Mouse (Mus musculus) midbrain, postnatal 0 days (tissue): ENCODE data around the gene Arhgap20. TPM values are rescaled to one million over a fixed set of nuclear protein-coding genes. Genes with fewer than 3 reads are reported as not detected.
A peak's percentile ranks its signal among the peaks of the same experiment; 100 is the strongest.

Experiments
- ATAC-seq: fragments of 200-750 bp; cut with Nextera tagmentation; 2 replicates; pipeline ENCODE4 v1.8.0; 2017; ENCODE audit warnings: moderate number of reproducible peaks, mild to moderate bottlenecking, moderate TSS enrichment, moderate library complexity; ENCODE audit not compliant: low FRiP score
- DNase-seq: peaks from one replicate; pipeline ENCODE4 v3.0.0-alpha.2; 2015; ENCODE audit warnings: low spot score
- H3K27ac ChIP-seq: fragments of 300-500 bp; sonication (generic); 2 replicates; pipeline ENCODE4 v1.5.1; 2014; ENCODE audit warnings: low read depth, mild to moderate bottlenecking, low read length, mixed read lengths
- H3K27me3 ChIP-seq: fragments of 300-500 bp; sonication (generic); 2 replicates; pipeline ENCODE4 v1.6.1; 2014; ENCODE audit warnings: low read length, control low read depth, mixed read lengths; ENCODE audit not compliant: insufficient read depth
- H3K36me3 ChIP-seq: fragments of 300-500 bp; sonication (generic); 2 replicates; pipeline ENCODE4 v1.6.1; 2014; ENCODE audit warnings: low read length, control low read depth, mixed read lengths; ENCODE audit not compliant: insufficient read depth
- H3K4me1 ChIP-seq: fragments of 300-500 bp; sonication (generic); 2 replicates; pipeline ENCODE4 v1.6.1; 2014; ENCODE audit warnings: mild to moderate bottlenecking, control low read depth, antibody characterized with exemption, low read length, mixed read lengths; ENCODE audit not compliant: insufficient read depth
- H3K4me2 ChIP-seq: fragments of 300-500 bp; sonication (generic); 2 replicates; pipeline ENCODE4 v1.6.1; 2014; ENCODE audit warnings: low read depth, mild to moderate bottlenecking, low read length, mixed read lengths; ENCODE audit not compliant: poor library complexity, severe bottlenecking
- H3K4me3 ChIP-seq: fragments of 300-500 bp; sonication (generic); 2 replicates; pipeline ENCODE4 v1.5.1; 2014; ENCODE audit warnings: low read depth, mild to moderate bottlenecking, low read length, moderate library complexity
- H3K9ac ChIP-seq: fragments of 300-500 bp; sonication (generic); replicated peaks from 2 replicates; pipeline ENCODE4 v1.6.1; 2014; ENCODE audit warnings: mild to moderate bottlenecking, low read length, moderate library complexity, mixed read lengths; ENCODE audit not compliant: poor library complexity, severe bottlenecking
- H3K9me3 ChIP-seq: fragments of 300-500 bp; sonication (generic); 2 replicates; pipeline ENCODE4 v1.6.1; 2016; ENCODE audit warnings: low read length, control low read depth
- CTCF ChIP-seq: IDR thresholded peaks from 2 replicates; pipeline ENCODE4 v1.5.1; 2016; ENCODE audit warnings: antibody characterized with exemption, mild to moderate bottlenecking
- WGBS: fragments of 180-500 bp; shearing (Covaris S2); extraction: QIAGEN DNeasy Blood & Tissue Kit; methylation state at CpG from one replicate; pipeline ENCODE4 v1.1.7; 2014; 5-methylcytosine and 5-hydroxymethylcytosine counted together
- polyA plus RNA-seq: library from polyadenylated mRNA; unstranded; fragments of >200 nt; fragmentation: Nextera tagmentation; extraction: Ambion mirVana; gene quantifications from 2 replicates; pipeline ENCODE4 v1.2.1, GENCODE M21; 2015
- total RNA-seq: library from RNA; depleted of rRNA; stranded (reverse); fragments of >200 nt; gene quantifications from 2 replicates; pipeline ENCODE4 v1.2.3, GENCODE M21; 2014; rRNA removed

Arhgap20 gene
- total RNA-seq: 36.1 and 38.6 TPM in 2 replicates
- 21.0 and 28.2 TPM in 2 replicates for polyA plus RNA-seq

DNA sequence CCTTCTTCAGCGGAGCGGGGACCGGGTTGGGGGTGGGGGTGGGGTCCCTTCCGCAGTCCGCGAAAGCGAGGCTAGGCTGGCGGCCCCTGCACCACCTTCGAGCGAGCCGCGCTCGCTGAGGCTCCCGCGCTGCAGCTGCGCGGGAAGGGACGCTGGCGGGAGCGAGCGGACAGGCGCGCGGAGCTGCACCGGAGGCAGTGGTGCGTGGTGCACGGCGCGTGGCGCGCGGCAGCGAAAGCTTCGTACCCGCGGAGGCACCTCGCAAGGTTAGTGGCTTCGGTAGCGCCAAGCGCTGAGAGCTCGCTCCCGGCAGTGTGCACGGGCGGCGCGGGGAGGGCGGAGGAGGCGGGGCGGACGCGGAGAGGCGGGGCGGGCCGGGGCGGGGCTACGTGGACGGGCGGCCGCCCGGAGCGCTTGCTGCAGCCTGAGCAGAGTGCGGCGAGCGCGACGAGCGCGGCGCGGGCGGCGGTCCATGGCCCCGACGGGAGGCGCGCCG lies at the start of gene Arhgap20:
Gene Arhgap20, plus strand, starts transcription at position 417 of the 496 bp plus-strand sequence.
- Histone ChIP-seq H3K9ac (peak within 1 kb of the TSS; percentile 97), H3K9me3 (no peaks in the 10 kb centered on the region), H3K27ac (peak within 1 kb of the TSS; percentile 96), H3K4me2 (peak within 1 kb of the TSS; percentile 67), H3K4me3 (peak within 1 kb of the TSS; percentile 93), H3K4me1 (peaks cover 4% of the 10 kb centered on the region; the same call in 1 of the 2 replicates), H3K36me3 (no peaks in the 10 kb centered on the region), H3K27me3 (no peaks in the 10 kb centered on the region)
- TF ChIP-seq CTCF: no peak
- peak; percentile 92 for ATAC-seq
- peak; percentile 92 for DNase-seq
- under 1% methylated on average over 59 of the region's 77 CpGs for WGBS

DNA sequence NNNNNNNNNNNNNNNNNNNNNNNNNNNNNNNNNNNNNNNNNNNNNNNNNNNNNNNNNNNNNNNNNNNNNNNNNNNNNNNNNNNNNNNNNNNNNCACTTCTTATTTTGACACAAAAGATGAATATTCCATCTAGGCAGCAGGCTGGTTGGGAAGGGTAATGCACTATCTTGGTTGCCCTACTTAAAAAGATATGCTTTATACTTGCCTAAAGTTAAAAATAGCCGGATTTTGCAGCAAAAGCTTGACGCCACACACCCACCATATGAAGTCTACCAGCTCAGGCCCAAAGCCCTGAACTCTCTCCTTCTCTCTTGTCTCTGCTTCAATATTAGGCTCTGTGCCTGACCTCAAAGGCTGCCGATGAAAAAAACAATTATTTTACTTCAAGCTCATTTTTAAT lies 46.3 kb upstream of the Arhgap20 start:
- ATAC-seq: no peak
- Histone ChIP-seq H3K4me1 (no peaks in the 10 kb centered on the region), H3K36me3 (no peaks in the 10 kb centered on the region), H3K4me3 (no peak overlapping the region), H3K4me2 (no peak overlapping the region), H3K9me3 (no peaks in the 10 kb centered on the region), H3K27ac (no peak overlapping the region), H3K27me3 (no peaks in the 10 kb centered on the region), H3K9ac (no peak overlapping the region)
- DNase-seq: no peak
- 92% methylated on average over 3 of the region's 3 CpGs for WGBS
- TF ChIP-seq CTCF: no peak

DNA sequence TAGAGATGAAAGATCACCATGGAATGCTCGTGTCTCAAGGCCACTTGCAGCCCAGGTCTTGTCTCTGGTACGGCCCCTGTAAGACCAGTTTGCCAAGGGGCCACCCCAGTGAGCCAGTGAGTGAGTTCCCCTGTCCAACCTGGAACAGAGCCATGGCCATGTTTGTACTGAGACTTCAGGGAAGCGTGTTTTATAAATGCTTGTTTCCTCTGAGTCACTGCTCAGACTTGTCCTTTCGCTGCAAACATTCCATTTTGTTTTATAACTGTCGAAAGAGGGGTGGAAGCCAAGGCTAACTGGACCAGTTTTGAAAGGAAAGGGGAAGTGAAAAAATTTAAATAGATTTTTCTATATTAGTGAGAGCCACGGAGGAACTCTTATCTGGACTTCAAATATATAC lies 37.2 kb upstream of the Arhgap20 start:
- Histone ChIP-seq H3K9ac (no peak overlapping the region), H3K27ac (no peak overlapping the region), H3K27me3 (no peaks in the 10 kb centered on the region), H3K9me3 (no peaks in the 10 kb centered on the region), H3K4me3 (no peak overlapping the region), H3K4me1 (no peaks in the 10 kb centered on the region), H3K4me2 (no peak overlapping the region), H3K36me3 (no peaks in the 10 kb centered on the region)
- DNase-seq (no peak), ATAC-seq (no peak)
- no peak for TF ChIP-seq CTCF
- 65% methylated on average over 6 of the region's 6 CpGs for WGBS

DNA sequence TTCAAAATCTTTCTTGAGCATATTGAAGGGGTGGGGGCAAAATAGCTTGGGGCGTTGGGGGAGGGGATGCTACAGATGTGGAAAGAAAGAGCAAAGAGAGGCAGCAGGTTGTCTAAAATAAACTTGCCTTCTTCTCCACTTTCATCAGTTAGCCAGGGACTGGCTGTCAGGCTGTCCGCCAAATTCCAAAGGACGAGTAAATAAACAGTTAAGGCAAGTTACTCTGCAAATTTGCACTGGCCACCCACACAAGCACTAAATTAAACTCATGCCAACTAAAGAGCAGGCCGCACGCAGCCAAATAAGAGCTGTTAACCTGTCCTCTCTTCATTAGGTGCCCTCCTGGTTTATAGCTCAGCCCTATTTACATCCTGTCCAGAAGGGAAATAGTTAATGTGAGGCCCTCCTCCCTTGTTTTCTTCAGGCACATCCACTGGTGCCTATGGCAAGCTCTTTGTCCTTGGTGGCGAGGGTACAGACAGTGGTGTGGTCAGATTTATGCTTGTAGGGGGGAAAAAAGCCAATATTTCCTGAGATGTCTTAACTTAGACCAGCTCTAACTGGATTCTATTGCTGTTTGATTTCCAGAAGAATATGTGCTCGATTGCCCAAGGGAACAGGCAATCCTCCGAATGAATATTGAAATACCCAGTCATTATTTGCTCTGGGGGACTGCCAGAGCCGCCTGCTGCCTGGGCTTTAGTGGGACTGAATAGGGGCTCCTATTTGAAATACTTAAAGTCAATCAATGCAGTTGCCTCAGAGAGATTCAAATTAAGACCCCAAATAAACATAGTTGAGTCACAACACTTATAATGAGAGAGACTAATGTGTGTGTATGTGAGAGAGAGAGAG lies 29.7 kb upstream of the Arhgap20 start:
- Histone ChIP-seq H3K9me3 (no peaks in the 10 kb centered on the region), H3K4me2 (no peak overlapping the region), H3K9ac (no peak overlapping the region), H3K27ac (peak overlapping the region; percentile 62), H3K36me3 (no peaks in the 10 kb centered on the region), H3K4me3 (no peak overlapping the region), H3K27me3 (no peaks in the 10 kb centered on the region), H3K4me1 (peaks cover 14% of the 10 kb centered on the region)
- no peak for TF ChIP-seq CTCF
- 49% methylated on average over 9 of the region's 9 CpGs for WGBS
- DNase-seq: peak; percentile 21
- ATAC-seq: no peak

DNA sequence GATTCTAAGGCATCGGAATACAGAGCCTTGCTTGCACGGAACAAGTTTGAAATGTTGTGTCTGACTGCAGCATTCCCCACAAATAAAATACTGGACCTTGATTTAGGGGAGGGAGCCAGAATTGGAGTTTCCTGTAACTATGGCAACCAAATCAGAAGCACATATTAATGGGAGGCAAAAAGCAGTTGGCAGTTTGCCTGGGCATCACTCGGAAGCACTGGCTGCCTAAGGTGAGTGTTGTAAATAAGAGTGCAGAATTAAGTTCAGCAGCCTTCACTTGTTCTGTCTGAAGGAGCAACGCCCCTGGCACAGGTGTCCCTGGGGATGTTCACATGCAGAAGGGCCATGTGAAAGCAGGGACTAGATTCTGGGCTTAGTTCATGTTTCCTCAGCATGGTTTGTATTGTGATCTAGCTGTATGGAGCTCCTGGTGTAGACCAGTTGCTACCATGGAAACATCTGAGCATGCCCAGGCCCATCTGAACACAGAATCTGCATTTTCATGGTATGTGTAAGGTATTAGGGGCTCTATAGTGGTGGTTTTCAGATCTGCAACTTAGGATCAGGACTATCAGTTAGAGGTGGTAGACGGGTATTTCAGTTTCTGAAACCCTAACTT lies 28.3 kb upstream of the Arhgap20 start:
- 41% methylated on average over 5 of the region's 5 CpGs for WGBS
- peak overlapping the region; percentile 48; the same call in 1 of the 2 replicates for H3K27ac ChIP-seq
- H3K4me2 ChIP-seq: no peak overlapping the region
- no peak for TF ChIP-seq CTCF
- no peaks in the 10 kb centered on the region for H3K27me3 ChIP-seq
- H3K4me1 ChIP-seq: peaks cover 14% of the 10 kb centered on the region
- H3K4me3 ChIP-seq: no peak overlapping the region
- peak; percentile 71 for DNase-seq
- H3K9me3 ChIP-seq: no peaks in the 10 kb centered on the region
- no peak overlapping the region for H3K9ac ChIP-seq
- H3K36me3 ChIP-seq: no peaks in the 10 kb centered on the region
- 0 out of 2 replicates have a peak, but pooled peaks have one; percentile 13 for ATAC-seq

DNA sequence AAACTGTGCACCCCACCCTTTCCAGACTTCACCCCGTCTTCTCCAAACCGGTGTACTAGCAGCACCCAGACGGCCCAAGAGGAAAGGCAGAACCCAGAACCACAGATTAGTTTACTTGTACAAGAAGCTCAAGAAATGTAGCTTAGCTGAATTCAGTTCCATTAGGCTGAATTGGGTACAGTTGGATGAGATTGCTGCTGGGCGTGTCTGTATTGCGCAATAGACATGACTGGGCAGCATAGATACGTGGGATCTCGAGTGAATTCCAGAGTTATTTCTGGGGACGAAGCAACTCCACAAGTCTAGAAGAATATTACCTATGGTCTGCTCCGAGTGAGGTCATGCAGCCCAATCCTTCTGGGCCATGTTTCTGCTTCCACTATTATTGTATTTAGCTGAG lies 26.8 kb upstream of the Arhgap20 start:
- Histone ChIP-seq H3K4me1 (peaks cover 14% of the 10 kb centered on the region), H3K27me3 (no peaks in the 10 kb centered on the region), H3K9me3 (no peaks in the 10 kb centered on the region), H3K27ac (no peak overlapping the region), H3K36me3 (no peaks in the 10 kb centered on the region), H3K9ac (no peak overlapping the region), H3K4me2 (no peak overlapping the region), H3K4me3 (no peak overlapping the region)
- DNase-seq: no peak
- no peak for TF ChIP-seq CTCF
- ATAC-seq: no peak
- 93% methylated on average over 9 of the region's 9 CpGs for WGBS
